Mouse (Mus musculus) heart, postnatal 10 days (tissue): ENCODE results near the gene Itgav. TPM values are rescaled to one million over a fixed set of nuclear protein-coding genes. Genes with fewer than 3 reads are reported as not detected.
"Not testable (repeated sequence)": the region's sequence is repeated elsewhere in the genome, so short reads cannot be mapped to it uniquely, and the experiment has no call there.

ENCODE experiments used
- DNase-seq, 2 experiments: peaks; one replicate each; pipeline ENCODE4 v3.0.0; 2021
- intact Hi-C: fragments of 180-260 bp; cut with DNase I; formaldehyde crosslinking; loops from one replicate; pipeline ENCODE4 v1.15.1; 2025
- total RNA-seq, 2 experiments: library from RNA; stranded (reverse); gene quantifications; 2 replicates each; pipeline ENCODE4 v1.2.3; 2021

Gene Itgav
- total RNA-seq, 2 experiments from 2014 or later: 53.7 to 56.0 TPM

DNA sequence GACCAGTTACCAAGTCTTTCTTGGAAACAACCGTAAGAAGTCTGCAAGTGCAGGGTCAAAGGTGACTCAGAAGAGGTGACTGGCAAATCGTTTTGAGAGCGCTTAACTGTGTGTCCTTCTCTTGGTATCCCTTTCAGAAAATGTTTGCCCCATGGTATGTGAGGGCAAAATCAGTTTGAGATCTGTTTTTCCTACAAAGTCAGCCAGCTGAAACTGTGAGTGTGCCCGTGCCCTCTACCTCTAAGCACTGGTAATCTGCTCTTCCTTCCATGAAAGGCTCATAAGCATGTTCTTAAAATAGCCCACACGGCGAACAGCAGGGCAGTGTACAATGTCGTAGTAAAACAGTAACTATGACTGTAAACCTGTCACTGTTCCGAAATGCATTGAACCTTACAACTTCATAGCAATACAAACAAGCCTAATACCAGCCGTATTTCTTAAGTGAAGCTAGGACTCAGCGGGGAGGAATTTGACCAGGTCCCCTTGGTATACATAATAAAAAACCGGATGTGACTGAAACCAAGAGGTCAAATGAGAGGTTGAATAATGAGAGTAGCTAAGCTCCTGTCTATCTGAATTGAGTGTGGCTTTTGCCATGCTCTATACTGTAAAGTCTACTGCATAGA is 14.2 kb upstream of the Itgav start:
- peak; percentile 30 to 34 for DNase-seq
- intact Hi-C loops: no loop called here

DNA sequence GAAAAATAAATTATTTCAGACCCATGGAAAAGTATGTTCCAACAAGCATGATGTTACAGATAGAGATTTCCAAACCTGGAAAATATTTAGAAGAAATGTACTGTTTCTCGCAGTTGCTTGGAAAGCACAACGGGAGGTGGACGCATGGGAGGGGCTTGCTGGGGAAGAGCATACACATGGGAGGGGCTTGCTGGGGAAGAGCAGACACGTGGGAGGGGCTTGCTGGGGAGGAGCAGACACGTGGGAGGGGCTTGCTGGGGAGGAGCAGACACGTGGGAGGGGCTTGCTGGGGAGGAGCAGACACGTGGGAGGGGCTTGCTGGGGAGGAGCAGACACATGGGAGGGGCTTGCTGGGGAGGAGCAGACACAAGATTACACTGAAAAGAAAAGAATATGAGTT is 10.9 kb upstream of the Itgav start:
- intact Hi-C loops: not testable (repeated sequence)

GRCm38 (mm10) chr2:83713946-83714345 is 10.3 kb upstream of the Itgav start:
- no peak for DNase-seq
- intact Hi-C loops: no loop called here

More for the DNA sequence above, 10.9 kb upstream of the Itgav start:
- not testable (repeated sequence) for DNase-seq

GRCm38 (mm10) chr2:83714783-83715182 is 9.4 kb upstream of the Itgav start:
- intact Hi-C loops: no loop called here
- DNase-seq: peak; percentile 86 to 87

DNA sequence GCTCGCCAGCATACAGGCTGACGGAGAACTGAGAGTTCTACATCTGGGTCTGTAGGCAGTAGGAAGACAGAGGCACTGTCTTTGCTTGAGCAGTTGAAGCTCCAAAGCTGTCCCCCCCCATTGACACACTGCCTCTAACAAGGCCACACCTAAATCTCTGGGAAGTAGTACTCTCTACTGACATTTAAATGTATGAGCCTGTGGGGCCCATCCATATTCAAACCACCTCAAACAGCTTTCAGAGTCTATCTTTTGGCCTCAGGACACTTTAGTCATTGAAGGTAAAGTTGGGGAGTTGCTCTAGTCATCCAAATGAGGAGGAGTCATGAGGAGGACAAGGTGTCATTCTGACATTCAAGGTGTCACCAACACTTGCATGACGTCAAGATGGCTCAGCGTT is 5.9 kb upstream of the Itgav start:
- intact Hi-C loops: no loop called here
- no peak for DNase-seq

DNA sequence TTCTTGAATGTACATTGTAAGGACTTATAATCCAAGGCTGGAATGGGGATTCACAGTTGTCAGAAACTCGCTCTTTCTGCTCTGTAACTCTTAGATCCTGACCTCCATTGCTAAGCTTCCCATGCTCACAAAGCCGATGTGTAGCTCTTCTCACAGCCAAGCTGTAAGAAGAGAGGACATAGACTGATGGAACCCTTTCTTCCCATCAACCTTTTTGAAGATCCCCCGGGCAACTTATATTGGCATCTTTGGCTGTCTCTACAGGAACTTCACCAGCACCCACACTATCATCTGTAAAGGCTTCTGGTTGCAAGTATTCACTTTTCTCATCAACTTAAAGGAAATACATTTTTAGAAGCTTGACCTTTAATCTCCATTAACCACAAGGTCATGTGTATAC is 2.6 kb upstream of the Itgav start:
- intact Hi-C loops: loop anchor here (2.0 kb wide), 1 partner anchor 19 kb away; no protein-coding TSS in a partner anchor
- DNase-seq: no peak

DNA sequence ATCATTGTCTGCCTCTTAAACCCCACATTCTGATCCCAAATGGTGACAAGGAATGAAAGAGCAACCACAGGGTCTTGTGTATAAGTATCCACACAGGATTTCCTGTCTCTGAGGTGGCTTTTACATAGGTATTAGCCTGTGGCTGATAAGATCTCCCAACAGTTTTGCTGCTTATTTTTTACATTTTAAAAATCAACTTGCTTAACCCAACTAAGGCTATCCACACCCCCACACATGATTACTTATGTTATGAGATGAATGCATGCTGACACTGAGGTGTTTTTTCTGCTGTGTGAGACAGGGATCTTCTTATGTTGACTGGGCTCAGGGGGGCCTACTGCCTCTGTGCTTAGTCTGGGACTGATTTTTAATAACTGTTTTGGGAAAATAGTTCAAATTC is 1.3 kb upstream of the Itgav start:
- no peak for DNase-seq
- intact Hi-C loops: loop anchor here (2.0 kb wide), 1 partner anchor 20 kb away; no protein-coding TSS in a partner anchor

DNA sequence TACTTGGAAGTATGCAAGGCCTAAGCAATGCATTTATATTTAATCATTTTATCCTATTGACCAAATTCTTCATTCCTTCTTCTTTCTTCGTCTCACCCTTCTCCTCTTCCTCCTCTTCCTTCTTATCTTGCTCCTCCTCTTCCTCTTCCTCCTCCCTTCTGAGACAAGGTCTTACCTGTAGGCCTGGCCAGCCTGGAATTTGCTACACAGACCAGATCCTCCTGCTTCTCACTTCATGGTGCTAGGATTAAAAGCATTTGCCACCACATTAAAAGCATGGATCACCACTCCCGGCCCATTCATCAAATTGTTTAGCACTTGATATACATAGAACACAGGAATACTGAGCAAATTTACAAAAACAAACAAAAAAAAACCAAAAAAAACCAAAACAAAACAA is 851 bp upstream of the Itgav start:
- no peak for DNase-seq
- intact Hi-C loops: loop anchor here (2.0 kb wide), 1 partner anchor 21 kb away; no protein-coding TSS in a partner anchor

DNA sequence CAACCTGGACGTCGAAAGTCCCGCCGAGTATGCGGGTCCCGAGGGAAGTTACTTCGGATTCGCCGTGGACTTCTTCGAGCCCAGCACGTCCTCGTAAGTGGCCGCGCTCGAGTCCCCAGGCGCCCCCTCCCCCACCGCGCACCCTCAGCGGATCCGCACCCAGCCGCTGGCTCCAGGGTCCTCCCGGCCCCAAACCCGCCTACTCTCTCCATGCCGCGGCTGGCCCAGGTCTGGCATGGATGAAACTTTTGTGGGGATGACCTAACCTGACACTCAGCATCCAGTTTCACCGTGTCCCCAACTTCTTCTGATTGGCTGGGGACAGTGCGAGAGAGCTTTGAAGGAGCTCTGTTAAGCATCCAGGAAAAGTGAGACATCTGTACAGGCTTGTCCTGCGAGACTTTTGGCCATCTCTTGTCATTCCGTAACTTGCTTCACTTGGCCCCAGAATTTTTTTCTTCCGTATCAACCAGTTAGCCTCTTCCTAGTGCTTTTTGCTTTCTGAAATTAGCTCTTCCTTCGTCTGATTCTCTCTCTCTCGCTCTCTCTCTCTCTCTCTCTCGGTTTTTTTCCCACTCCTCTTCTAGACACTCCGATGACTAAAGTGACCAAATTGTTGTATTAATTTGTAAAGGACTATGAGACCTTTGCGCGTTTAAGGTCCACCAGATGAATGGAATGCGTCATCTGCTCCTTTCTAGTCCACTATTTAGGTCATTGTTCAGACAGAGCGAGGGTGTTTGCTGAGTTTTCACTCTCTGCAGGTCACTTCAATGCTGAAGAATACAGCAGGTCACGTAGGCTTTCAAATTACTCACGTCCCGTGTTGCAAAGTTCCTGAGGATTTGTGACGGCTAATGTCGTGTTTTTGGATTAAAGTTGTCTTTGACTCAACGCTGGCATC is 882 bp downstream of the Itgav start:
- intact Hi-C loops: loop anchor here (2.0 kb wide), 3 partner anchors 34 to 78 kb away; no protein-coding TSS in a partner anchor
- peak; percentile 74 to 75 for DNase-seq

DNA sequence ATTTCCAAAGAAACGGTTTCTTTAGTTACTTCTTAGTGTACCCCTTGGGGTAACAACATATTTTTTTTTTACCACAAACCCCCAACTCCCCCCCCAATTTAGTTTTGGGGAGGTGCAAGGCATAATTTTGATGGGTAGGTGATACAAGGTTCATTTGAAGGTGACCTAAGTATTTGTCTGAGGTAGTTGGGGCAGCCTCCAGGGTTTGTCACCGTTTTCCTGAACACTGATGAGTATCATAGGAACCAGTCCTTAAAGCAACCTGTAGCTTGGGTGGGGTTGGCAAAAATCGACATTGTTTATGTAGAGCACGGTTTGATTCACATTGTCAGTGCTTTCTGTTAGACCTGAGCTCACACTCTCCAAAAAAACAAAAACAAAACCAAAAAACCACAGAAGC is 1.6 kb downstream of the Itgav start:
- intact Hi-C loops: loop anchor here (2.0 kb wide), 3 partner anchors 33 to 79 kb away; no protein-coding TSS in a partner anchor
- no peak for DNase-seq

DNA sequence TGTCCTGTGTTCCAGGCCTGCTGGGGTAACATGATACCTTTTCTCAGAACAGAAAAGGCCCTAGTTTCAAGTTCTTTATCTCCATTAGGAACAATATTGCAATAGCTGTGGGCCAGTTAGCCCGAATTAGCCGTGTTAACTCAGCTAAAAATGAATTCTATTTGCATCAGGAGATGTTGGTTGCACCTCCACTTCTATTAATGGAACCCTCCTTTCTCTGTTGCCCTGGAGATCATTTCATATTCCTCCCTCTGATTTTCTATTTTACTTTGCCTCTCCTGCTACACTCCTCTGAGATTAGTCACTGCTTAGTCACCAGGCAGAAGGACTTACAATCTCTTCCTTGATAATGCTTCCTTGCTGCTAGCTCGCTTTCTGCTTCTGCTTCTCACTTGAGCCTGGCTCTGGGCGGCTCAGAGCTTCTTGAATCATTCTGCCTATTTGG is 4.1 kb downstream of the Itgav start:
- intact Hi-C loops: no loop called here
- DNase-seq: no peak

- peak; percentile 90 to 92 for DNase-seq
- intact Hi-C loops: no loop called here
Measured at GRCm38 (mm10) chr2:83729339-83729738, 5.1 kb downstream of the Itgav start.

- intact Hi-C loops: no loop called here
- no peak for DNase-seq
Measured at GRCm38 (mm10) chr2:83732896-83733295, 8.7 kb downstream of the Itgav start.

- intact Hi-C loops: no loop called here
Measured at GRCm38 (mm10) chr2:83733981-83734393, 9.8 kb downstream of the Itgav start.

DNA sequence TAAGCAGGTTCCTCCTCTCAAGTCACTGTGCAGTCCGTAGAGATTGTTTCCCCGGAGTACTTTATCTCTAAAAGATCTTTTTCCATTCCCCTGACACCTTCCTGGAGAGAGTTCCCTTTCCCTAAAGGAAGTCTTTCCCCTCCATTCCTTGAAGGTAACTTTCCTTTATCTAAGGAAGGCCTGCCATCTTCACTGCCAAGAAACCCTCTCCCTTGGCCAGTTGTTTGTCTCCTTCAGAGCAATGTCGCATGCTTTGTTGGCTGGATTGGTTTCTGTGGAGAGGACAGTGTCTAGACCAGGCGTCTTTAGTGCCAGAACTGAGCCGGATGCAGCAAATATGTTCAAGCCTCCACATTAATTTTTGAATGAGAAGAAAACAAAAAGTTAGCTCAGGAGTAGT is 11.1 kb downstream of the Itgav start:
- intact Hi-C loops: no loop called here
- no peak for DNase-seq

More at GRCm38 (mm10) chr2:83733981-83734393, 9.8 kb downstream of the Itgav start:
- no peak for DNase-seq

DNA sequence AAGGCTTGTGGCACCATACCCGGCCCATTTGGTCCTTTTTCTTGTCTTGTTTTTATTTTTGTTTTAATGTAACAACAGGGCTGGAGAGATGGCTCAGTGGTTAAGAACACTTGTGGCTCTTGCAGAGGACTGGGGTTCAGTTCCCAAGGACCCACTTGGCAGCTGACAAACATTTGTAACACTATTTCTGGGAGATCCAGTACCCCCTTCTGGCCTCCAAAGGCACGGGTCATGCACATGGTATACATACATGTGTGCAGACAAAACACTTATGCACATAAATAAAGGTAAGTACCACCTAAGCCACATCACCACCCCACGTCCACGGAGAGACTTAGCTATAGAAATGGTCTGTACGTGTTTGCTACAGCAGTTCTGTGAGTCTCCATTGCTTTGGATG is 12.6 kb downstream of the Itgav start:
- intact Hi-C loops: no loop called here

GRCm38 (mm10) chr2:83738586-83739251 is 14.5 kb downstream of the Itgav start:
- DNase-seq: no peak
- intact Hi-C loops: no loop called here

More for the DNA sequence above, 12.6 kb downstream of the Itgav start:
- DNase-seq: no peak

GRCm38 (mm10) chr2:83739461-83740124 is 15.4 kb downstream of the Itgav start:
- intact Hi-C loops: no loop called here
- DNase-seq: no peak

DNA sequence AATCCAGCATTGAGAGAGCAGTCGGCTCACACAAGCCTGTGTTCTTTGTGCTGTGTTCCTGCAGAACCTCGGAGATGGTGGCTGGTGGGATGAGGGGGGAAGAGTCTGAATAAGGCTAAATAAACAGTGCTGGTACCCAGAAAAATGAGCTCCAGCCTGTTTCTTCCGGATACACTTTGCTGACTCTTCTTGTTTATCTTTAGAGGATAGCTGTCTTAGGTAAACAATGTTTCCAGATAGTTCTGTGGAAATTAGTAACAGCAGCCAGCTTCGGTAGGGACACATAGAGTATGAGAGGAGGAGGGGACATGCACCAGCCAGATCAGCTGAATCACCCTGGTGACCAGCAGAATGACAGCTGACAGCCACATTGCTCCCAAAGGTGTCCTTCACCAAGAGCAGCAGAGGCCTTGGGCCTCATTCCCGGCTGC is 16.4 kb downstream of the Itgav start:
- DNase-seq: no peak
- intact Hi-C loops: no loop called here

DNA sequence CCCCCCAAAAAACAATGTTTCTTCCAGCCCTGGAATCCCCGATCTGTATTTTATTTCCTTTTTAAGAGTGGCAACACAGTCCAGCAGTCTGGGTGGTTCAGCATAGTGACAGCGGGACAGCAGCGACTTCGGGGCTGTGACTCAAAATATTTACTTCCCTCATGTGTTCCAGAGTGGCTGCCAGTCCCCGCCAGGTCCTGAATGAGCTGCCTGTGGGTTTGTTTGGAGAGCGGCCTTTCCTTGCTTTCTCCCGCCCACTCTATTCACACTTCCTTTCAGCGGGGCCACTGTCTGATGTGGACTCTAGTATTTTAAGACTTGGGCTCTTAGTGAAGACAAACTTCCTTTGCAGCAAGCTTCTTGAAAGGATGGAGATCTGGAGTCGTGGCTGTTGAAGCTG is 18.0 kb downstream of the Itgav start:
- DNase-seq: peak; percentile 35 to 40
- intact Hi-C loops: no loop called here
